Mouse (Mus musculus): ENCODE data around the gene Olfr657. TPM values are rescaled to one million over a fixed set of nuclear protein-coding genes. Genes with fewer than 3 reads are reported as not detected.

Gene Olfr657
- not detected in 2 replicates for polyA plus RNA-seq (2016; fragmentation: Nextera tagmentation; extraction: Ambion mirVana)

GRCm38 (mm10) chr7:104624494-104624893 lies at the start of gene Olfr657:
TSS of gene Olfr657 (plus strand) at chr7:104624794.
- H3K4me1 ChIP-seq: no peaks in the 10 kb centered on the region
- H3K4me3 ChIP-seq: no peak within 1 kb of the TSS
- H3K27ac ChIP-seq (replicated peaks): no peak within 1 kb of the TSS
- no peaks in the 10 kb centered on the region for H3K36me3 ChIP-seq
- DNase-seq (ENCODE audit: low spot score): no peak
- H3K27me3 ChIP-seq (ENCODE audit: low read depth, poor library complexity, severe bottlenecking): no peaks in the 10 kb centered on the region
- H3K9me3 ChIP-seq (replicated peaks): no peaks in the 10 kb centered on the region

DNA sequence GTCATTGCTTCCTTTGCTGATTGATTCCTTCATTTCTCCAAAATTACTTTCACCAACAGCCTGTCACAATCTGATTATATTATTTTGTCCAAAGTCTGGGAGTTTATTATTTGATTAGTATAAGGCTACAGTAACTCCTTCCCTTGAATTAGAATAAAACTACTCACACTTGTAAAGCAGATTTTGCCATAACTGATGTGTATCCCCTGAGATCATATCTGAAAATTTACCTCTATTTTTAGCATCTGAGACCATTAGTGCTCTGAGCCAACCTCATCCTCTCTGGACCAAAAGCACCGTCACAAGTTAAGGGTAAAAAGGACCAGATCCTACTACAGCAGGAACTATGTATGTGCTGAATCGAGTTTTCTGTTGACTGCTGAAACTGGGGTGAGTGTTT lies 47.6 kb upstream of the Olfr657 start, which contains the start of gene Olfr653:
Gene Olfr653 (plus strand): TSS at position 301 of the 400 bp plus-strand sequence.
- Histone ChIP-seq H3K9me3 (replicated peaks) (no peaks in the 10 kb centered on the region), H3K4me1 (no peaks in the 10 kb centered on the region), H3K36me3 (no peaks in the 10 kb centered on the region), H3K27ac (replicated peaks) (no peak within 1 kb of the TSS), H3K4me3 (no peak within 1 kb of the TSS), H3K27me3 (ENCODE audit: low read depth, poor library complexity, severe bottlenecking) (no peaks in the 10 kb centered on the region)
- 88% methylated on average over 2 of the region's 2 CpGs for WGBS
- no peak for DNase-seq (ENCODE audit: low spot score)

- no peaks in the 10 kb centered on the region for H3K9me3 ChIP-seq (replicated peaks)
- H3K27me3 ChIP-seq (ENCODE audit: low read depth, poor library complexity, severe bottlenecking): no peaks in the 10 kb centered on the region
- no peak overlapping the region for H3K27ac ChIP-seq (replicated peaks)
- DNase-seq (ENCODE audit: low spot score): no peak
- 91% methylated on average over 4 of the region's 4 CpGs for WGBS
- no peaks in the 10 kb centered on the region for H3K4me1 ChIP-seq
- no peaks in the 10 kb centered on the region for H3K36me3 ChIP-seq
- H3K4me3 ChIP-seq: no peak overlapping the region
Observed at GRCm38 (mm10) chr7:104580846-104581245, 43.7 kb upstream of the Olfr657 start.

GRCm38 (mm10) chr7:104581429-104581828 lies 43.2 kb upstream of the Olfr657 start:
- DNase-seq (ENCODE audit: low spot score): no peak
- Histone ChIP-seq H3K9me3 (replicated peaks) (no peaks in the 10 kb centered on the region), H3K27ac (replicated peaks) (no peak overlapping the region), H3K27me3 (ENCODE audit: low read depth, poor library complexity, severe bottlenecking) (no peaks in the 10 kb centered on the region), H3K36me3 (no peaks in the 10 kb centered on the region), H3K4me3 (no peak overlapping the region), H3K4me1 (no peaks in the 10 kb centered on the region)
- 88% methylated on average over 4 of the region's 4 CpGs for WGBS

DNA sequence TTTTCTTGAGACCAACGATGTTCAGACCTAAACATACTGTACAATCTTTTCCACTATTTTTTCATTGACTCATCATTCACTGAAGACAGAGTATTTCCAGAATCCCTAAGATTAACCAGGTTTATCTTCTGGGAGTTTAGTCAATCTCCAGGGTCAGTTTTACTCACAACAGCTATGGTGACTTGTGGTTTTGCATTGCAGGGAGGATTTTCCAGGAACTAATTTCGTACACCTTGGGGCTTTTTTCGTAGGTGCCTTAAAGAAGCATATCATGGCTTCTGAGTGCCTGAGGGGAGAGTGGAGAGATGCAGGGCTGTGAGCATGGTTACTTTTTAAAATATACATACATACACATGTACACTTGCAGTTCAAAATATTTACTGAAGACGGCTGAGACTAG lies 37.9 kb upstream of the Olfr657 start, which contains the start of gene Olfr654:
Gene Olfr654 (plus strand): TSS at position 301 of the 400 bp plus-strand sequence.
- no peak within 1 kb of the TSS for H3K27ac ChIP-seq (replicated peaks)
- H3K27me3 ChIP-seq (ENCODE audit: low read depth, poor library complexity, severe bottlenecking): no peaks in the 10 kb centered on the region
- WGBS: 88% methylated on average over 4 of the region's 4 CpGs
- DNase-seq (ENCODE audit: low spot score): no peak
- no peak within 1 kb of the TSS for H3K4me3 ChIP-seq
- no peaks in the 10 kb centered on the region for H3K9me3 ChIP-seq (replicated peaks)
- H3K4me1 ChIP-seq: no peaks in the 10 kb centered on the region
- no peaks in the 10 kb centered on the region for H3K36me3 ChIP-seq

GRCm38 (mm10) chr7:104588274-104588673 lies 36.3 kb upstream of the Olfr657 start:
- Histone ChIP-seq H3K9me3 (replicated peaks) (no peaks in the 10 kb centered on the region), H3K4me3 (no peak overlapping the region), H3K27me3 (ENCODE audit: low read depth, poor library complexity, severe bottlenecking) (no peaks in the 10 kb centered on the region), H3K36me3 (no peaks in the 10 kb centered on the region), H3K27ac (replicated peaks) (no peak overlapping the region), H3K4me1 (no peaks in the 10 kb centered on the region)
- WGBS: 91% methylated on average over 5 of the region's 5 CpGs
- DNase-seq (ENCODE audit: low spot score): no peak

DNA sequence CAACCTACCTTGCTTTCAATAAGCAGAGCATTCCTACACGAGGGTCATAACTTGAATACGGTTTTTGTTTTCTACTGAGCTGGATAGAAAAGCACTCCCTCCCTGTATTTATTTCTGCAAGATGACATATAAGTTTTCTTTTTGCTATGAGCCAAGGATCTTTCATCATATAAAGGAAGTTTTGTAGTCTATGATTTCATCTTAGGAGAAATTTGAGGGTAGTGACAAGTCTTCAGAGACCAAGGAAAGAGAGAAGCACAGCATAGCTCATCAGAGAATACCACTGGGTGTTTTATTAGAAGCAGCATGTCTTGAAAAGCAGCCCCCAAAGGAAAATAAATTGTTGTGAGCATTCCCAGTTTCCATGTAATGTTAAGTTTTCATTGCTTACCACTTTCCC lies 22.9 kb upstream of the Olfr657 start, which contains the start of gene Olfr655:
Gene Olfr655 (minus strand): TSS at position 101 of the 400 bp plus-strand sequence.
- Histone ChIP-seq H3K4me1 (no peaks in the 10 kb centered on the region), H3K4me3 (no peak within 1 kb of the TSS), H3K9me3 (replicated peaks) (no peaks in the 10 kb centered on the region), H3K27ac (replicated peaks) (no peak within 1 kb of the TSS), H3K27me3 (ENCODE audit: low read depth, poor library complexity, severe bottlenecking) (no peaks in the 10 kb centered on the region), H3K36me3 (no peaks in the 10 kb centered on the region)
- DNase-seq (ENCODE audit: low spot score): no peak
- WGBS: 92% methylated on average over 2 of the region's 2 CpGs

DNA sequence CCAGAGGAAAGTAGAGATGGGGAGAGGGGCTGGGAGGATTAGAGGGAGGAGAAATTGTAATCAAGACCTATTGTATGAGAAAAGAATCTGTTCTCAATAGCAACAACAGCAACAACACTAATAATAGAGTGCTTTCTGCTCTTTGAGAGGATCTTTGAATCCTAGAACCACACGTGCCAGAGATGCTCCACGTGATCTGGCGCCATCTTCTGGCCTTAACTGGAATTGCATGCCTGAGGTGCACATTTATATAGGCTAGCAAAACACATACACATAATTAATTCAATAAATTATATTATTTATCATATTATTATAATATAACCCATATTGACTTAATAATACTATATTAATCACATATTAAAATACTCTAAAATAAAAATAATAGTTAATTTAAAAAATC lies 21.4 kb upstream of the Olfr657 start:
- Histone ChIP-seq H3K4me1 (no peaks in the 10 kb centered on the region), H3K4me3 (no peak overlapping the region), H3K27me3 (ENCODE audit: low read depth, poor library complexity, severe bottlenecking) (no peaks in the 10 kb centered on the region), H3K36me3 (no peaks in the 10 kb centered on the region), H3K27ac (replicated peaks) (no peak overlapping the region), H3K9me3 (replicated peaks) (no peaks in the 10 kb centered on the region)
- WGBS: 7% methylated on average over 3 of the region's 3 CpGs
- peak; percentile 33 for DNase-seq (ENCODE audit: low spot score)

- H3K36me3 ChIP-seq: no peaks in the 10 kb centered on the region
- no peak overlapping the region for H3K4me3 ChIP-seq
- no peak for DNase-seq (ENCODE audit: low spot score)
- no peaks in the 10 kb centered on the region for H3K4me1 ChIP-seq
- no peaks in the 10 kb centered on the region for H3K27me3 ChIP-seq (ENCODE audit: low read depth, poor library complexity, severe bottlenecking)
- no peaks in the 10 kb centered on the region for H3K9me3 ChIP-seq (replicated peaks)
- no peak overlapping the region for H3K27ac ChIP-seq (replicated peaks)
Observed at GRCm38 (mm10) chr7:104604727-104605126, 19.9 kb upstream of the Olfr657 start.

- H3K36me3 ChIP-seq: no peaks in the 10 kb centered on the region
- H3K9me3 ChIP-seq (replicated peaks): no peaks in the 10 kb centered on the region
- H3K4me3 ChIP-seq: no peak within 1 kb of the TSS
- H3K27ac ChIP-seq (replicated peaks): no peak within 1 kb of the TSS
- 74% methylated on average over 4 of the region's 4 CpGs for WGBS
- H3K4me1 ChIP-seq: no peaks in the 10 kb centered on the region
- DNase-seq (ENCODE audit: low spot score): no peak
- no peaks in the 10 kb centered on the region for H3K27me3 ChIP-seq (ENCODE audit: low read depth, poor library complexity, severe bottlenecking)
Observed at GRCm38 (mm10) chr7:104613655-104614054, 10.9 kb upstream of the Olfr657 start, which contains the start of gene Olfr656. TSS of gene Olfr656 (plus strand) at chr7:104613955.

GRCm38 (mm10) chr7:104646841-104647482 lies 22.4 kb downstream of the Olfr657 start, which contains the start of gene Olfr658:
TSS of gene Olfr658 (minus strand) at chr7:104647305.
- H3K9me3 ChIP-seq (replicated peaks): no peaks in the 10 kb centered on the region
- DNase-seq (ENCODE audit: low spot score): peak; percentile 65
- H3K36me3 ChIP-seq: no peaks in the 10 kb centered on the region
- H3K27me3 ChIP-seq (ENCODE audit: low read depth, poor library complexity, severe bottlenecking): no peaks in the 10 kb centered on the region
- peak within 1 kb of the TSS; percentile 49 for H3K4me3 ChIP-seq
- H3K27ac ChIP-seq (replicated peaks): peak within 1 kb of the TSS; percentile 49; the same call in 1 of the 2 replicates
- 35% methylated on average over 22 of the region's 22 CpGs for WGBS
- H3K4me1 ChIP-seq: no peaks in the 10 kb centered on the region

- WGBS: 86% methylated on average over 3 of the region's 3 CpGs
- no peaks in the 10 kb centered on the region for H3K36me3 ChIP-seq
Observed at GRCm38 (mm10) chr7:104666453-104666852, 41.9 kb downstream of the Olfr657 start, which contains the start of gene Olfr659. TSS of gene Olfr659 (plus strand) at chr7:104666753.

DNA sequence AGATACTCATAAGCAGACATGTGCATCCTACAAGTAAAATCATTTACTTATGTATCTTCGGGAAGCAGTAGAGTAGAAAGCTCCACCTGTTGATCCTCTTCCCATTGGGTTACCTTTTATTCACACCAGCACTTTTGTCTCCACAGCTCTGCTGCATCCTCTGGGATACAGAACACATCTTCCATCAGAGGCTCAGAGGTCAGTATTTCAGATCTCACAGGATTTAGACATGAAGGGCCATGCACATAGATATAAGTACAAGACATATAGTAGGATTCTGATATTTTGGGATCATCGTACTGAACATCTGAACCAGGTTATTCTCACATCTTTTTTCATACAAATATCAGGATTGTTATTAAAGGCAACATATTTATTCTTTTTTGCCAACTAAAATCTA lies 61.6 kb downstream of the Olfr657 start, which contains the start of gene Olfr661:
Gene Olfr661 (plus strand): TSS at position 301 of the 400 bp plus-strand sequence.
- H3K9me3 ChIP-seq (replicated peaks): no peaks in the 10 kb centered on the region
- no peak for DNase-seq (ENCODE audit: low spot score)
- H3K27me3 ChIP-seq (ENCODE audit: low read depth, poor library complexity, severe bottlenecking): no peaks in the 10 kb centered on the region
- no peaks in the 10 kb centered on the region for H3K4me1 ChIP-seq
- no peak within 1 kb of the TSS for H3K27ac ChIP-seq (replicated peaks)
- H3K36me3 ChIP-seq: no peaks in the 10 kb centered on the region
- WGBS: 91% methylated on average over 2 of the region's 2 CpGs
- no peak within 1 kb of the TSS for H3K4me3 ChIP-seq

More at GRCm38 (mm10) chr7:104666453-104666852, 41.9 kb downstream of the Olfr657 start, which contains the start of gene Olfr659:
- Histone ChIP-seq H3K27ac (replicated peaks) (no peak within 1 kb of the TSS), H3K27me3 (ENCODE audit: low read depth, poor library complexity, severe bottlenecking) (no peaks in the 10 kb centered on the region), H3K9me3 (replicated peaks) (no peaks in the 10 kb centered on the region), H3K4me3 (no peak within 1 kb of the TSS), H3K4me1 (no peaks in the 10 kb centered on the region)
- no peak for DNase-seq (ENCODE audit: low spot score)

Measured in midbrain, embryonic 10.5 days (tissue).